ENCODE assay signal across 12 mouse cellular contexts in genomic region chr2:160369653-160370420, GRCm38 (mm10). TPM values are rescaled to one million over a fixed set of nuclear protein-coding genes. Genes with fewer than 3 reads are reported as not detected.
DNase-seq lines count a peak whose midpoint lies in the region; ATAC-seq lines count a peak whose summit lies in the region.
"Had no signal": no experiment of that assay in that cellular context is flagged by ENCODE, and none has a peak within 500 bp of the region (broad histone marks: within the 10 kb centered on the region; RNA-seq: fewer than 3 reads in every experiment).

No protein-coding gene starts in this region.

- peaks cover 46% of the 10 kb centered on the region for H3K4me1 ChIP-seq in heart, embryonic 15.5 days (replicated peaks)
- peaks cover 14% of the 10 kb centered on the region for H3K4me1 ChIP-seq in limb, embryonic 11.5 days (ENCODE audit: control insufficient read depth, insufficient read depth, low read length)

- WGBS in heart, embryonic 15.5 days, result 5% methylated on average over 25 of the region's 25 CpGs
- WGBS in limb, embryonic 11.5 days, result 3% methylated on average over 25 of the region's 25 CpGs

- peak overlapping the region; percentile 60 for H3K4me3 ChIP-seq in heart, embryonic 15.5 days
- H3K4me3 ChIP-seq in limb, embryonic 11.5 days (ENCODE audit: low read depth, low read length), result 0 out of 2 replicates have a peak overlapping the region, but pooled peaks have one; percentile 1

- H3K36me3 ChIP-seq in heart, embryonic 15.5 days, result no peaks in the 10 kb centered on the region
- no peaks in the 10 kb centered on the region for H3K36me3 ChIP-seq in limb, embryonic 11.5 days (ENCODE audit: control insufficient read depth, insufficient read depth, low read length)

- peak overlapping the region; percentile 99 for H3K4me2 ChIP-seq in heart, embryonic 15.5 days
- H3K4me2 ChIP-seq in limb, embryonic 11.5 days (ENCODE audit: low read depth, severe bottlenecking), result peak overlapping the region; percentile 97

- ATAC-seq in heart, embryonic 15.5 days (replicated peaks; ENCODE audit: insufficient number of reproducible peaks, insufficient read depth, low FRiP score, low read depth), result no peak
- ATAC-seq in limb, embryonic 11.5 days (ENCODE audit: insufficient number of reproducible peaks, low FRiP score, low TSS enrichment, low read depth), result no peak

- no peak overlapping the region for H3K27ac ChIP-seq in heart, embryonic 15.5 days
- no peak overlapping the region for H3K27ac ChIP-seq in limb, embryonic 11.5 days (replicated peaks; ENCODE audit: low read depth, low read length)

- H3K9me3 ChIP-seq in heart, embryonic 15.5 days (replicated peaks), result no peaks in the 10 kb centered on the region
- H3K9me3 ChIP-seq in limb, embryonic 11.5 days (ENCODE audit: control insufficient read depth, low read length), result no peaks in the 10 kb centered on the region

- H3K27me3 ChIP-seq in heart, embryonic 15.5 days, result peaks cover 75% of the 10 kb centered on the region
- peaks cover 66% of the 10 kb centered on the region for H3K27me3 ChIP-seq in limb, embryonic 11.5 days (ENCODE audit: control insufficient read depth, insufficient read depth, low read length)

- no peak for DNase-seq in heart, adult 8-10 months (ENCODE audit: low spot score)
- DNase-seq in retina, postnatal 1 day, result peak; percentile 14
- no peak for DNase-seq in retina, embryonic 14.5 days (ENCODE audit: low spot score)
- DNase-seq in limb, embryonic 11.5 days (ENCODE audit: low spot score), result no peak
- no peak for DNase-seq in cerebellum, adult 18-20 months
- no peak for DNase-seq in adrenal gland, postnatal 36 days
- DNase-seq in ovary, adult 18-20 months (ENCODE audit: low spot score), result no peak
- DNase-seq: adrenal gland, postnatal 14 days had no signal

- no peak overlapping the region for H3K9ac ChIP-seq in heart, embryonic 15.5 days
- no peak overlapping the region for H3K9ac ChIP-seq in limb, embryonic 11.5 days (ENCODE audit: low read length)

RNA-seq across cellular contexts. Expression of gene Mafb, which starts 3.0 kb away (rescaled TPM):
- polyA plus RNA-seq in heart, embryonic 15.5 days (2015; fragmentation: Nextera tagmentation; extraction: Ambion mirVana), result 6.7 and 9.5 TPM in 2 replicates
- 10 to 100 TPM in 3 of 4 experiments, 1 to 10 TPM in 1; 9.2 to 12.0 (median 10.9) TPM for total RNA-seq in heart, adult 8-10 months (2022)
- polyA plus RNA-seq in limb, embryonic 11.5 days (2014; fragmentation: Nextera tagmentation; extraction: Ambion mirVana), result 5.4 and 6.5 TPM in 2 replicates
- 10 to 100 TPM; 15.4 to 17.5 TPM for total RNA-seq in adrenal gland, postnatal 36 days (2021)
- total RNA-seq: common myeloid progenitor, adult 5-6 weeks had no signal

RNA-seq across cellular contexts. Expression of gene Gm826, which starts 35.9 kb away (rescaled TPM):
- polyA plus RNA-seq in heart, embryonic 15.5 days (2015; fragmentation: Nextera tagmentation; extraction: Ambion mirVana), result 12.2 and 14.5 TPM in 2 replicates
- 10 to 100 TPM in 2 of 4 experiments, 1 to 10 TPM in 2; 6.6 to 13.3 (median 10.3) TPM for total RNA-seq in heart, adult 8-10 months (2022)
- 0.21 TPM in 1 of 2 replicates, not detected in the other for polyA plus RNA-seq in limb, embryonic 11.5 days (2014; fragmentation: Nextera tagmentation; extraction: Ambion mirVana)
- total RNA-seq in adrenal gland, postnatal 36 days (2021), result 1 to 10 TPM in 1 of 2 experiments, under 1 TPM in 1; 0.99 to 1.7 TPM
- total RNA-seq: common myeloid progenitor, adult 5-6 weeks; layer of hippocampus, postnatal 14 days had no signal
- polyA plus RNA-seq: gonadal fat pad, adult 2 months had no signal
